Mouse (Mus musculus): ENCODE results near the gene Fam20b. TPM values are rescaled to one million over a fixed set of nuclear protein-coding genes. Genes with fewer than 3 reads are reported as not detected.
"Not testable (repeated sequence)": the region's sequence is repeated elsewhere in the genome, so short reads cannot be mapped to it uniquely, and the experiment has no call there.

The Fam20b gene
- total RNA-seq, 2 experiments from 2014 or later, result 29.7 to 31.6 TPM

DNA sequence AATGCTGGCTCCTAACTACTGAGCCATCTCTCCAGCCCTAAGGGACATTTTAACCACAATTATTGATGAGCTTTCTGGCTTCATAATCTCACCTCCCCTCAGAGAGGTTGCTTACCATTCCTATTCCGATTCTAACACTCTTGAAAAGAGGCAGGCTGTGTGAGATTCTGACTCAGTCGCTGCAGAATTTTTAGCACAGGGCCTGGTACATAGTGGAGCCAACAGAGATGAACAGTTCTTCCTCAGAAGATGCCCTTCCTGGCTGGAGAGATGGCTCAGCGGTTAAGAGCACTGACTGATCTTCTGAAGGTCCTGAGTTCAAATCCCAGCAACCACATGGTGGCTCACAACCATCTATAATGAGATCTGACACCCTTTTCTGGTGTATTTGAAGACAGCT is 47.0 kb downstream of the Fam20b start:
- DNase-seq, result no peak

DNA sequence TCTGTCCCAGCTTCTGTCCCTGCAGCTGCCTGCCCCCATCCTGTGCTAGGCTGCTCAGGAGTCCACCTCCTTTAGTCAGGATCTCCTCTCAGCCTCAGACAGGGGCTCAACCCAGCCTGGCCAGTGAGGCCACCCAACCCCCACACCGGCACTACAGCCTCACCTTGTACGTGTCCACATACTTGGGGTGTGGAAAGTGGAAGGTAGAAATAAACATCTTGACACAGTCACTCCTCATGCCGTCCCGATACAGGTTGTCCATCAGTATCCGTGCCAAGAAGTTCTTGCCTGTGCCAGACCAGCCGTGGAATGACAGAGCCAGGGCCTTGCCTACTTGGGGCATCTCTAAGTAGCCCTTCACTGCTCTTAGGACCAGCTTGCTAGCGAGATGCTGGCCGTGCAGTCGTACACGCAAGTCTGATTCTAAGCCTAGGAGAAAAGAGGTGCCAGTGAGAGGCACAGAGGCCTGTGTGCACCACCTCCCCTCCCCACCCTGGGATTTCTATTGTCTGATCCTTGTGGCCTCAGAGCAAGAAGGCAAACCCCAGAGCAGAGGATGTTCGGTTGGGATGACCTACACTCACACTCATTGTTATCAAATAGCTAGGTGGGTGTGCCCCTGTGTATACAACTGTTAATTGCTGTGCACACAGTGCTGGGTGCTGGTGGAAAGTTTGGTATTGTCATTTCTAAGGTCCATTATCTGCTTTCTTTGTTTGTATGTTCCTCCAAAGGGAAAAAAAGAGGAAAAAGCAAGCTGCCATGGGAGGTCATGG is 49.5 kb downstream of the Fam20b start:
- DNase-seq, result no peak

DNA sequence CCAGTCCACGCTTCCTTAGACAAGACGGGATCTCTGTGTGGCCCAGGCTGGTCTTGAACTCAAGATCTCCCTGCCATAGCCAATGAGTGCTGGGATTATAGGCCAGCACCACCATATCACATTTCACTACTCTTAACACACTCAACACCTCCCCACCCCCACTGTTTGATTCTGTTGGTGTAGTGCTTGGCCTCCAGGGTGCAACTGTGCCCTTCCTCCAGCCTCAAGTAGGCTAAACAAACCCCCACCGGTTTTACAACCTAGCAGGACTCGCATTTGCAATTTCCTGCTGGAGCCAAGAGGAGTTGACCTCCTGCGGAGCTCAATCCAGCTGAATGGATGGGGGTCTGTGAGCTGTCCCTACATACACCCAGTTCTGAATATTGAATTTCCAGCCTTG is 50.3 kb downstream of the Fam20b start:
- DNase-seq, result no peak

- DNase-seq, result no peak
These were observed 51.6 kb downstream of the Fam20b start for GRCm38 (mm10) chr1:156667141-156667926.

- no peak for DNase-seq
These were observed 53.1 kb downstream of the Fam20b start for GRCm38 (mm10) chr1:156665777-156666176.

- DNase-seq, result not testable (repeated sequence)
These were observed 58.1 kb downstream of the Fam20b start for GRCm38 (mm10) chr1:156660660-156661236.

- no peak for DNase-seq
These were observed 58.8 kb downstream of the Fam20b start for GRCm38 (mm10) chr1:156659906-156660659.

- no peak for DNase-seq
These were observed 60.2 kb downstream of the Fam20b start for GRCm38 (mm10) chr1:156658676-156659075.

DNA sequence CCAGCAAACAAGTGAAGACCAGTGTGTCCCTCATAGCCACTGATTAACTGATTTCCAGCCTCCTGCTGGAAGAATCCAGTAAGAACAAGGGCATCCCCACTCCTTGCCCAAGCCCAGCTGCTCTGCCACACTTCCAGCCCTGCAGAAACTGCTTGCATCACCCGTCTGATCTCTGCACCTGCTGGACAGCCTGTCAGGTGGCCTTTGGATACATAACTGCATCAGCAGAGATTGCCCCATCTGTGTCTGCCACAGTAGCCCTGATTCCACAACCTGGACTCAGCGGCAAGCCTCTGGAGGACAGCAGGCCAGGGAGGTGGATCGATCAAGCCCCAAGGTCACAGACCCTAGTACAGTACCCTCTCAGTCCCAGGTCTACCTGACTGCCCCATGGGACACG is 61.4 kb downstream of the Fam20b start:
- no peak for DNase-seq

GRCm38 (mm10) chr1:156654735-156655530 is 64.0 kb downstream of the Fam20b start:
- no peak for DNase-seq

- DNase-seq, result no peak
These were observed 66.6 kb downstream of the Fam20b start for GRCm38 (mm10) chr1:156652189-156652822.

GRCm38 (mm10) chr1:156650631-156651030 is 68.3 kb downstream of the Fam20b start:
- DNase-seq, result no peak

- no peak for DNase-seq
These were observed 70.2 kb downstream of the Fam20b start for GRCm38 (mm10) chr1:156648705-156649104.

DNA sequence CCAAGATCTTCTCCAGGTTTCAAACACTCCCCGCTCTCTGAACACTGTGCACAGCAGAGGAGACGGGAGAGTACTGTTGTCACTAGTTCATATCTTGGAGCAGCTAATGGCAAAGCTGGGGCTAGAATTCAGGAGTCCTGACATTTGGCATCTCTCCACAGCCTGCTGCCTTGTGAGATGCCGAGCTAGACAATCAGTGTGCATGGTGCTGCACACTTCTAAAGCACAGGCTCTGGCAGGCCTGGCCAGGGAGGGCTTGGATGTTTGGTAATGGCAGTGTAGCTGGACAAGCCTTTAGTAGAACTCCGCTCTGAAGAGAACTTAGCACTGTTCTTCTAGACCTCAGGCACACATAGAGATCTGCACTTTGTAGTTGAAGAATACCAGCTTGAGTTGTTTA is 72.9 kb downstream of the Fam20b start:
- no peak for DNase-seq

DNA sequence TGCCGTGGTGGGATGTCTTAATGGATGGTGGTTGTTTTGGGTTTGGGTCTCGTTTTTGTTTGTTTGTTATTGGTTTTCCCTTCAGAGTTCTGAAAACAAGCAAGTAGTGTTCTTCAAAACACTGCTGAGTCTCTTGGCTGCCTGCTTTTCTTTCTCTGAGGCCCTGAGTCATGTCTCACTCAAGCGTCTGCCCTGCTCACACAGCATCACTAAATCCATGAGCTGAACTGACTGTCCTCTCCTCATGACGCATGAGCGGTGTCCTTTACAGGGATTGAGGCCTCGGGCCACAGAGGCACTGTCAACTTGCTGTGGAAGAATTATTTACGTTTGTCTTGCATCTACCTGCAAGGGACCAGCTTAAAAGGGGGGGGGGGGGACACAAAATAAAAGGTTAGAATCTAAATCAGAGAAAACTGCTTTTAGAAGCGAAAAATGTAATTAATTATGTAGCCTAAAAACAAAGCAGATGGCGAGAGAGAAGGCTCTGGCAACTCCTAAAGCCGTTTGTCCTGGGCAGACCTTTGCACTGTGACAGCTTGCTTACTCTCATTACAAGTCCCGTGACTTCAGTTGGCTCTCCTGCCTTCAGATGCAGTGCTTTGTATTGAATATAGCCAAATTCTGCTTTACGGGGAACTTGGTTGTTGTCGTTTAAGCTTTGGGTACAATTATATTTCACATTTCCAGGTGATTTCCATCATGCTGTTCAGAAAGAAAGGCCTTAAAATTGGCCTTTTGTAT is 73.9 kb downstream of the Fam20b start:
- no peak for DNase-seq

GRCm38 (mm10) chr1:156644061-156644460 is 74.8 kb downstream of the Fam20b start:
- no peak for DNase-seq

- no peak for DNase-seq
These were observed 76.1 kb downstream of the Fam20b start for GRCm38 (mm10) chr1:156642813-156643212.

DNA sequence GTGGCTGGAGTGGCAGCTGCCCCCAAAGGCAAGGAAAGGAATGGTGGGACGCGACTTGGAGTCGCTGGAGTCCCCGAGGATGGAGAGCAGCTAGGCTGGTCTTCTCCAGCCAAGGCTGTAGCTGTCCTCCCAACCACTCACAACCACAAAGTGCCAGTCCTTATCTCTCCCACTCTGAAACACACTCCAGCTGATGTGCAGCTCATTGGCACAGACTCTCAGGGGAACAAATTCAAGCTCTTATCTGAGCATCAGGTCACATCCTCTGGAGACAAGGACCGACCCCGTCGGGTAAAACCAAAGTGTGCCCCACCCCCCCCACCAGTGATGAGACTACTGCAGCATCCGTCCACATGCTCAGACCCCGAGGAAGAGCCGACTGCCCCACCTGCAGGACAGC is 77.1 kb downstream of the Fam20b start:
- DNase-seq, result no peak

GRCm38 (mm10) chr1:156640577-156640976 is 78.3 kb downstream of the Fam20b start:
- no peak for DNase-seq

DNA sequence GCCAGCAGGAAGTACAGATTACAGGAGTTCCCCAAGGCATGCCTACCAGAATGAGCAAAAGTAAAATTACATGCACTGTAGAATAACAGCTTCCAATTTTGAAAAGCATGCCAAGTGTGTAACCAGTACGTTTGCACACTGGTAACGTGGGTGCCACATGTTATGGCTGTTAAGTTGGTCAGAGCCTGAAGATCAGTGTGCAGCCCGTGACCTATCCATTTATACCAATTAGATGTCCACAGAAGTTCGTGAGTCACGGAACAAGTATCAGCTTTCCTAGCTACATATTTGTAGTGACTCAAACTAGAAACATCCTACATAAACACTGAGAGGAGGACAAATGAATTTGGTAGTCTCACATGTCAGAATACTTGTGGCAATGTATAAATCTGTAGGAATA is 79.4 kb downstream of the Fam20b start:
- no peak for DNase-seq

Measured in gastrocnemius, postnatal 10 days (tissue).